Mouse (Mus musculus): ENCODE results near the gene Apmap. TPM values are rescaled to one million over a fixed set of nuclear protein-coding genes. Genes with fewer than 3 reads are reported as not detected.
"Not testable (repeated sequence)": the region's sequence is repeated elsewhere in the genome, so short reads cannot be mapped to it uniquely, and the experiment has no call there.

Gene Apmap
- polyA plus RNA-seq, 1 experiment from 2014 or later = 26.2 TPM

DNA sequence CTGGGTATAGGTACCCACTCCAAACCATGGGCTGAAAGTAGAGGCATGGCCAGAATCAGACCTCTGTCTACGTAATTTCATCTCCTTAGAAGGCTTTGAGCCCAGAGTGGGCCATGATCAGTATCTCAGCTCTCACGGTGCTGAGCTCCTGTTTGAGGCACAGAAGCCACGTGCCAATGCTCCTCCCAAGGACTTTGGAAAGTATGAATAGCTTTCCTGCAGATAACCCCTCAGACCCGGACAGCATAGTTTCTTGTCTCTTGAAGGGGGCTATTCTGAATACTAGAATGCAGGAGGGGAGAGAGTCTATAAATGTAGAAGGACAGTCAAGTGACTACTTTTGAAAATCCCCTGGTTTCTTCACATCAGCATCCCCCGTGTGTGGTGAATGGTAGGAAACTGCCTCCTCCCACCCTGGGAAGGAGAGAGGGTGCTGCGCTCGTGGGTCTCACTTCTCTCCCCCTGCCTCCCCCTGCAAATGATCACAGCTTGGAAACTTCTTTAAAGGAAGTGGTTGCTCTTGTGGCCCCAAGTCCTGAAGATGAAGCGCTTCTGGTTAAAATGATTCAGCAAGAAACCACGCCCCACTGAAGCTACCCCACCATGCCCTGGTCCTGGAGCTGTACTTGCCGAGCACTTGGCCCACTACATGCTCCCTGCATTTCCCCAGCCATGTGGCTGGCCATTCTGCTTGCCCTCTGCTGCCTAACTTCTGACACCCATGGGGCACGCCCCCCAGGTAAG lies 38.3 kb downstream of the Apmap start, which contains the start of gene Cst7:
TSS of gene Cst7 (plus strand) at position 569 of the 744 bp plus-strand sequence.
- no peak within 1 kb of the TSS for H3K9ac ChIP-seq (ENCODE audit: low read length)

DNA sequence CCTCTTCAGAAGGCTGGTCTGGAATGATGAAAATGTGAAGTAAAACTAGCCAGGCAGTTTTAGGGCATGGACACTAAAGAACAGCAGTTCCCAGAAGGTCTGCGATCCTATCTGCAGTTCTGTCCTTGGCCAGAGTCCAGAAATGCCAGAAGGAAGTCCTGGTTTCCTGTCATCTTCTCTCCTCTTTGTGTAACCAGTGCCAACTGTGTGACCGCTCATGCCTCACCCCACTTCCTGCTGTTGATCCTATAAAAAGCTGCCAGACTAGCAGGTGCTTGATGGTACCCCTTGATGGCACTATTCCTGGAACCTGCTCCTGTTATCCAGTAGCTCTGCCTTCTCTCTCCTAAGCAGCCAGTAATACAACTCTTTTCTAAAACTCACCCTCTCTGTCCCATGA lies 41.3 kb downstream of the Apmap start:
- WGBS = 85% methylated on average over 2 of the region's 2 CpGs
- Histone ChIP-seq H3K27ac (replicated peaks; ENCODE audit: low read depth, low read length) (no peak overlapping the region), H3K27me3 (ENCODE audit: control insufficient read depth, insufficient read depth, low read length) (no peaks in the 10 kb centered on the region), H3K4me1 (ENCODE audit: control insufficient read depth, insufficient read depth, low read length) (no peaks in the 10 kb centered on the region), H3K36me3 (ENCODE audit: control insufficient read depth, insufficient read depth, low read length) (no peaks in the 10 kb centered on the region), H3K4me3 (ENCODE audit: low read depth, low read length) (no peak overlapping the region), H3K9ac (ENCODE audit: low read length) (no peak overlapping the region), H3K4me2 (ENCODE audit: low read depth, severe bottlenecking) (no peak overlapping the region), H3K9me3 (ENCODE audit: control insufficient read depth, low read length) (no peaks in the 10 kb centered on the region)
- DNase-seq (ENCODE audit: low spot score) (no peak), ATAC-seq (ENCODE audit: insufficient number of reproducible peaks, low FRiP score, low TSS enrichment, low read depth) (no peak)

More for the DNA sequence above, 38.3 kb downstream of the Apmap start, which contains the start of gene Cst7:
- ATAC-seq (ENCODE audit: insufficient number of reproducible peaks, low FRiP score, low TSS enrichment, low read depth) (no peak), DNase-seq (ENCODE audit: low spot score) (no peak)
- H3K4me2 ChIP-seq (ENCODE audit: low read depth, severe bottlenecking) = no peak within 1 kb of the TSS
- no peaks in the 10 kb centered on the region for H3K36me3 ChIP-seq (ENCODE audit: control insufficient read depth, insufficient read depth, low read length)
- H3K27me3 ChIP-seq (ENCODE audit: control insufficient read depth, insufficient read depth, low read length) = no peaks in the 10 kb centered on the region
- no peak within 1 kb of the TSS for H3K4me3 ChIP-seq (ENCODE audit: low read depth, low read length)
- no peaks in the 10 kb centered on the region for H3K9me3 ChIP-seq (ENCODE audit: control insufficient read depth, low read length)
- no peaks in the 10 kb centered on the region for H3K4me1 ChIP-seq (ENCODE audit: control insufficient read depth, insufficient read depth, low read length)
- no peak within 1 kb of the TSS for H3K27ac ChIP-seq (replicated peaks; ENCODE audit: low read depth, low read length)
- WGBS = 78% methylated on average over 11 of the region's 11 CpGs

DNA sequence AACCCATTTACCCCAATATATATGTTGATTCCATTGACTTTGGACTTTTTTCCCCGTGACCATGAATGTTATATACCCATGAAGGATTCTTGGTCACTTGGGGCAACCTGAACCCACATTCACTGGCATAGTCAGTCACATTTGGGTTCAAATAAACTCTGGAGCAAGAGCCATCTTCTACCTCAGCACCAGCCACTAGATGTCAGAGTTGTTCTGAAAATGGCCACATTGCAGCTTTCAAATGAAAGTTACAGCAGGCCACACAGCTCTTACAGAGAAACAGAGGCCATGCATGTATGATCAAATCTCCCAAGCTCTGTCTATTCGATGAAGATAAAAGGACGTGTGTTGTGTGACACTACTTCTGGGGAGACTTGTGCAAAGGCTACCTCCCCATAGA lies 49.8 kb downstream of the Apmap start:
- ATAC-seq (ENCODE audit: insufficient number of reproducible peaks, low FRiP score, low TSS enrichment, low read depth) = no peak

DNA sequence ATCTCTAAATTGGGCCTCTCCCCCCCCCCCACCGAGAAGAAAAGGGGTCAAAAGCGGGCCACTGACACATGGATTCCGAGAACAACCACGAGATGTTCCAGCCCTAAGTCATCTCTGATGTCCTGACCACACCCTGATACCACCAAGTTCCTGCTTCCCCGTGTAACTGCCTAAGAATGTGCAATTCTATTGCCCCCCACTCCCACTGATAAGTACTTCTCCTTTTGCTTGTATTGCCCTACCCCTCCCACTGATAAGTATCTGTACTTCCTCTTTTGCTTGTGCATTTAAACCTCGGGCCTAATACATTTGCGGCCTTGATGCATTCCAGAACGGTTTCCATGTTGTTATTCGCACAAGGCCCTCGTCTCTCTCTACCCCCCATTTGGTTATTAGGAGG lies 58.8 kb downstream of the Apmap start:
- not testable (repeated sequence) for DNase-seq (ENCODE audit: low spot score); H3K4me3 ChIP-seq (ENCODE audit: low read depth, low read length); ATAC-seq (ENCODE audit: insufficient number of reproducible peaks, low FRiP score, low TSS enrichment, low read depth); H3K4me2 ChIP-seq (ENCODE audit: low read depth, severe bottlenecking); H3K27ac ChIP-seq (replicated peaks; ENCODE audit: low read depth, low read length); H3K9ac ChIP-seq (ENCODE audit: low read length); H3K27me3 ChIP-seq (ENCODE audit: control insufficient read depth, insufficient read depth, low read length); H3K36me3 ChIP-seq (ENCODE audit: control insufficient read depth, insufficient read depth, low read length); H3K4me1 ChIP-seq (ENCODE audit: control insufficient read depth, insufficient read depth, low read length); H3K9me3 ChIP-seq (ENCODE audit: control insufficient read depth, low read length)
- WGBS = 85% methylated on average over 10 of the region's 10 CpGs

More for the DNA sequence above, 49.8 kb downstream of the Apmap start:
- DNase-seq (ENCODE audit: low spot score) = no peak
- Histone ChIP-seq H3K4me1 (ENCODE audit: control insufficient read depth, insufficient read depth, low read length) (no peaks in the 10 kb centered on the region), H3K27ac (replicated peaks; ENCODE audit: low read depth, low read length) (no peak overlapping the region), H3K4me3 (ENCODE audit: low read depth, low read length) (no peak overlapping the region), H3K4me2 (ENCODE audit: low read depth, severe bottlenecking) (no peak overlapping the region), H3K27me3 (ENCODE audit: control insufficient read depth, insufficient read depth, low read length) (no peaks in the 10 kb centered on the region), H3K36me3 (ENCODE audit: control insufficient read depth, insufficient read depth, low read length) (no peaks in the 10 kb centered on the region), H3K9ac (ENCODE audit: low read length) (no peak overlapping the region), H3K9me3 (ENCODE audit: control insufficient read depth, low read length) (no peaks in the 10 kb centered on the region)
- 50% methylated on average over 3 of the region's 3 CpGs for WGBS

Other genes with a start within 250 kb of the Apmap start
- gene 3300002I08Rik, start 245.8 kb downstream of the Apmap start, polyA plus RNA-seq (2014; fragmentation: Nextera tagmentation; extraction: Ambion mirVana) = 9.4 and 9.9 TPM in 2 replicates
- 8.9 and 9.0 TPM in 2 replicates for gene Zfp442, start 157.1 kb downstream of the Apmap start, polyA plus RNA-seq (2014; fragmentation: Nextera tagmentation; extraction: Ambion mirVana)
- 0.12 TPM in 1 of 2 replicates, not detected in the other for gene Zfp345, start 123.5 kb downstream of the Apmap start, polyA plus RNA-seq (2014; fragmentation: Nextera tagmentation; extraction: Ambion mirVana)
- 0.33 and 0.36 TPM in 2 replicates for gene Cst7, start 38.2 kb downstream of the Apmap start, polyA plus RNA-seq (2014; fragmentation: Nextera tagmentation; extraction: Ambion mirVana)
- gene Acss1, start 59.9 kb upstream of the Apmap start, polyA plus RNA-seq (2014; fragmentation: Nextera tagmentation; extraction: Ambion mirVana) = 4.2 and 5.7 TPM in 2 replicates
- gene Vsx1, start 80.8 kb upstream of the Apmap start, polyA plus RNA-seq (2014; fragmentation: Nextera tagmentation; extraction: Ambion mirVana) = not detected in 2 replicates
- 21.8 and 22.6 TPM in 2 replicates for gene Entpd6, start 140.5 kb upstream of the Apmap start, polyA plus RNA-seq (2014; fragmentation: Nextera tagmentation; extraction: Ambion mirVana)
- 39.4 and 48.9 TPM in 2 replicates for gene Pygb, start 178.2 kb upstream of the Apmap start, polyA plus RNA-seq (2014; fragmentation: Nextera tagmentation; extraction: Ambion mirVana)